Mouse (Mus musculus): ENCODE measurements around the gene Notum. TPM values are rescaled to one million over a fixed set of nuclear protein-coding genes. Genes with fewer than 3 reads are reported as not detected.
A peak's percentile ranks its signal among the peaks of the same experiment; 100 is the strongest.

The Notum gene
- total and polyA plus RNA-seq, 2 experiments from 2014 or later: 0.08 to 0.27 TPM

DNA sequence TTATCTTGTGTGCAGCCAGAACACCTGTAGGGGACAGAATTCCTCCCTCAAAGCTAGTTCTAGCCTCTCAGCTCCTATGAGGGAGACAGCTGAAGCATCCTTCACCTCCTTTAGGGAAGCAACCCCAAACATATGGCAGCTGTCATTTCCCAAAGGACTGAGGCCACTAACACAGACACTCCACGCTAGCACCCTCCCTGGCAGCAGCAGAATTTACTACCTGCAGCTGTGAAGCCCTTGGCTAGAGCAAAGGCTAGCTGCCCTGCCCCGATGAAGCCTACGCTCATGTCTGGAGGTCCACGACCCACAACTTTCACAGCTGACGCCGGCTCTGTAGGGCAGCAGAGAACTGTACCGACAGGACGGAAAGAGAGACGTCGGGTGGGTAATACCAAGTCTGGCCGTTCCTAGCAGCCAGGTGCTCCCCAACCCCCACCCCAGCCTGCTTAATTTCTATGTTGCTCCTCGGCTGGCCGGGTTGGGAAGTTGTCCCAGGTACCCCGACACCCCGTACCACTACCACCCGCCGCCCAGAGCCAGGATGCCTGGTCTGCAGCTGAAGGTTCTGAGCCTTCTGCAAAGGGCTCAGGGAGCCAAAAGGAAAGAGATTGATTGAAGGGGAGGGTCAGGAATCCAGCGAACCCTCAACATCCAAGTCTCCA lies 17.9 kb downstream of the Notum start:
- Histone ChIP-seq H3K4me2 (ENCODE audit: low read depth, low read length) (peak overlapping the region; percentile 95), H3K36me3 (replicated peaks; ENCODE audit: control insufficient read depth, insufficient read depth, low read length) (no peaks in the 10 kb centered on the region), H3K4me3 (ENCODE audit: low read depth, low read length) (peak overlapping the region; percentile 52), H3K9me3 (replicated peaks; ENCODE audit: control insufficient read depth, low read length) (no peaks in the 10 kb centered on the region), H3K9ac (replicated peaks; ENCODE audit: low read depth, low read length) (peak overlapping the region; percentile 62), H3K4me1 (ENCODE audit: control insufficient read depth, insufficient read depth) (peaks cover 23% of the 10 kb centered on the region), H3K27me3 (ENCODE audit: control insufficient read depth, insufficient read depth, low read length) (no peaks in the 10 kb centered on the region), H3K27ac (ENCODE audit: low read depth) (no peak overlapping the region)
- DNase-seq (ENCODE audit: low spot score) (no peak), ATAC-seq (ENCODE audit: insufficient read depth, low read depth) (0 out of 2 replicates have a peak, but pooled peaks have one; percentile 10)
- TF ChIP-seq CTCF (IDR thresholded peaks at IDR 0.05; ENCODE audit: low read depth) (no peak), EP300 (IDR thresholded peaks at IDR 0.05; ENCODE audit: low read depth) (no peak)
- 1% methylated on average over 18 of the region's 18 CpGs for WGBS

- H3K9me3 ChIP-seq (replicated peaks; ENCODE audit: control insufficient read depth, low read length): no peaks in the 10 kb centered on the region
- no peak for ATAC-seq (ENCODE audit: insufficient read depth, low read depth)
- no peaks in the 10 kb centered on the region for H3K27me3 ChIP-seq (ENCODE audit: control insufficient read depth, insufficient read depth, low read length)
- no peak overlapping the region for H3K4me3 ChIP-seq (ENCODE audit: low read depth, low read length)
- peaks cover 20% of the 10 kb centered on the region for H3K4me1 ChIP-seq (ENCODE audit: control insufficient read depth, insufficient read depth)
- WGBS: 84% methylated on average over 8 of the region's 8 CpGs
- no peaks in the 10 kb centered on the region for H3K36me3 ChIP-seq (replicated peaks; ENCODE audit: control insufficient read depth, insufficient read depth, low read length)
- no peak overlapping the region for H3K4me2 ChIP-seq (ENCODE audit: low read depth, low read length)
- H3K27ac ChIP-seq (ENCODE audit: low read depth): no peak overlapping the region
- H3K9ac ChIP-seq (replicated peaks; ENCODE audit: low read depth, low read length): no peak overlapping the region
- no peak for DNase-seq (ENCODE audit: low spot score)
- TF ChIP-seq CTCF (IDR thresholded peaks at IDR 0.05; ENCODE audit: low read depth): no peak
- no peak for TF ChIP-seq EP300 (IDR thresholded peaks at IDR 0.05; ENCODE audit: low read depth)
Observed at GRCm38 (mm10) chr11:120641869-120642268, 19.1 kb downstream of the Notum start.

- H3K4me1 ChIP-seq (ENCODE audit: control insufficient read depth, insufficient read depth): peaks cover 14% of the 10 kb centered on the region
- H3K9me3 ChIP-seq (replicated peaks; ENCODE audit: control insufficient read depth, low read length): no peaks in the 10 kb centered on the region
- 51% methylated on average over 9 of the region's 9 CpGs for WGBS
- TF ChIP-seq CTCF (IDR thresholded peaks at IDR 0.05; ENCODE audit: low read depth) (no peak), EP300 (IDR thresholded peaks at IDR 0.05; ENCODE audit: low read depth) (no peak)
- DNase-seq (ENCODE audit: low spot score) (no peak), ATAC-seq (ENCODE audit: insufficient read depth, low read depth) (no peak)
- H3K27ac ChIP-seq (ENCODE audit: low read depth): no peak overlapping the region
- no peak overlapping the region for H3K4me3 ChIP-seq (ENCODE audit: low read depth, low read length)
- H3K4me2 ChIP-seq (ENCODE audit: low read depth, low read length): no peak overlapping the region
- H3K36me3 ChIP-seq (replicated peaks; ENCODE audit: control insufficient read depth, insufficient read depth, low read length): no peaks in the 10 kb centered on the region
- H3K9ac ChIP-seq (replicated peaks; ENCODE audit: low read depth, low read length): no peak overlapping the region
- H3K27me3 ChIP-seq (ENCODE audit: control insufficient read depth, insufficient read depth, low read length): no peaks in the 10 kb centered on the region
Observed at GRCm38 (mm10) chr11:120641255-120641654, 19.7 kb downstream of the Notum start.

DNA sequence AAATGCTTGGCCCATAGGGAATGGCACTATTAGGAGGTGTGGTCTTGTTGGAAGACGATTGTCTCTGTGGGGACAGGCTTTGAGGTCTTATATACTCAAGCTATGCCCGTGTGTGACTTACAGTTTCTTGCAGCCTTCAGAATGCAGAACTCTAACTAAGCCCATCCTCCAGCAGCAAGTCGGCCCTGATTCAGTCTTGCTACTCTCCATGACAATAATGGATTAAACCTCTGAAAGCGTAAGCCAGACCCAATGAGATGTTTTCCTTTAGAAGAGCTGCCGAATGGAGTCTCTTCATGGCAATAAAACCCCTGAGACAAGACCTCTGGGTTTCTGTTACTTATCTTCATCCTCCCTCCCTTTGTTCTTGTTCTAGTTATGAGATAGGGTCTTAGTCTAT lies 26.2 kb downstream of the Notum start:
- DNase-seq (ENCODE audit: low spot score): no peak
- TF ChIP-seq CTCF (IDR thresholded peaks at IDR 0.05; ENCODE audit: low read depth) (no peak), EP300 (IDR thresholded peaks at IDR 0.05; ENCODE audit: low read depth) (no peak)
- H3K9me3 ChIP-seq (replicated peaks; ENCODE audit: control insufficient read depth, low read length): no peaks in the 10 kb centered on the region
- H3K36me3 ChIP-seq (replicated peaks; ENCODE audit: control insufficient read depth, insufficient read depth, low read length): no peaks in the 10 kb centered on the region
- H3K27me3 ChIP-seq (ENCODE audit: control insufficient read depth, insufficient read depth, low read length): no peaks in the 10 kb centered on the region
- H3K27ac ChIP-seq (ENCODE audit: low read depth): no peak overlapping the region
- H3K4me3 ChIP-seq (ENCODE audit: low read depth, low read length): no peak overlapping the region
- H3K4me1 ChIP-seq (ENCODE audit: control insufficient read depth, insufficient read depth): peaks cover 26% of the 10 kb centered on the region
- no peak overlapping the region for H3K4me2 ChIP-seq (ENCODE audit: low read depth, low read length)
- no peak overlapping the region for H3K9ac ChIP-seq (replicated peaks; ENCODE audit: low read depth, low read length)
- 85% methylated on average over 5 of the region's 5 CpGs for WGBS
- no peak for ATAC-seq (ENCODE audit: insufficient read depth, low read depth)

DNA sequence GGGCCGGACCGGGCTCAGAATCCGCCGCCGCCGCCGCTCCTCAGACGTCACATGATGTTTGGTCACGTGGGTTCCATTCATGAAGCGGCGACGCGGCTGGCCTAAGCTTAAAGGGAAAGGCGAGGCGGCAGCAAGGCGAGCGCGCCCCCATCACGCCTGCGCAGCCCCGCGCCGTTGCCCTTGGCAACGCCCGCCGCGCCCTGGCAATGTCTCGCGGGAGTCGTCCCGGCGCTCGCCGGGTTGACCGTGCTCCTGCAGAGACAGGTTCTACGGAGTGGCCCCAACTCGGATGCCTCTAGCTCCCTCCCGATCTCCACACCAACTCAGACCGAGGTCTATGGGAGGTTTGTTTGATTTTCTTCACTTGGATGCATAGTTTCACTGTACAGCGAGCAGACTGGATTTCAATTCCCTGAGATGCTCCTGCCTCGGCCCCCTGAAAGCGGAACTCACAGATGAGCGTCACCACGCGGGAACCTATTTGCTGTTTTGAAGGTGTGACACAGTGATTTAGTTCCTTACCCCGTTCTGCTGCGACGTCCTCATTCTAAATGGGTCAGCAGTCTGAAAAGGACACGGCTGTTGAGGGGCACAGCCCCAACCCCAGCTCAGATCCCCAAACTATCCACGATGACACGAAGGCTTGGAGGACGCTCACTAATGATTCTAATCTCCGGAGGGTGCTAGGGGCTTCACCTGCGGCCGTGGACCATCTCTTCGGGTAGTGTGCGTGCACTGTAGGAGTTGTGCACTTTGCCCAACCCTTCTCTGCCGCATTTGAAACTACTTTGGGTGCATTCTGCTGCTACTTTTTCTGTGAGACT lies 27.2 kb downstream of the Notum start, which contains the start of gene Mafg:
TSS of gene Mafg (minus strand) at position 81 of the 824 bp plus-strand sequence.
- H3K9me3 ChIP-seq (replicated peaks; ENCODE audit: control insufficient read depth, low read length): no peaks in the 10 kb centered on the region
- ATAC-seq (ENCODE audit: insufficient read depth, low read depth) (peak; percentile 91), DNase-seq (ENCODE audit: low spot score) (peak; percentile 97)
- TF ChIP-seq CTCF (IDR thresholded peaks at IDR 0.05; ENCODE audit: low read depth) (no peak), EP300 (IDR thresholded peaks at IDR 0.05; ENCODE audit: low read depth) (no peak)
- H3K9ac ChIP-seq (replicated peaks; ENCODE audit: low read depth, low read length): peak within 1 kb of the TSS; percentile 94
- peak within 1 kb of the TSS; percentile 90 for H3K4me3 ChIP-seq (ENCODE audit: low read depth, low read length)
- H3K4me2 ChIP-seq (ENCODE audit: low read depth, low read length): peak within 1 kb of the TSS; percentile 96
- 11% methylated on average over 50 of the region's 58 CpGs for WGBS
- no peaks in the 10 kb centered on the region for H3K27me3 ChIP-seq (ENCODE audit: control insufficient read depth, insufficient read depth, low read length)
- peaks cover 8% of the 10 kb centered on the region for H3K36me3 ChIP-seq (replicated peaks; ENCODE audit: control insufficient read depth, insufficient read depth, low read length)
- peak within 1 kb of the TSS; percentile 89 for H3K27ac ChIP-seq (ENCODE audit: low read depth)
- peaks cover 31% of the 10 kb centered on the region for H3K4me1 ChIP-seq (ENCODE audit: control insufficient read depth, insufficient read depth)

All from heart, postnatal 0 days (tissue).